Mouse (Mus musculus) spleen, postnatal 14 days (tissue): ENCODE data around the gene Prkar1b.

Experiments
- DNase-seq, 2 experiments: peaks; one replicate each; pipeline ENCODE4 v3.0.0; 2021 to 2022; ENCODE audit warnings: low spot score in 2 of 2

Gene Prkar1b

GRCm38 (mm10) chr5:139110140-139110855 is 39.5 kb downstream of the Prkar1b start:
- no peak for DNase-seq

GRCm38 (mm10) chr5:139107815-139108214 is 42.0 kb downstream of the Prkar1b start:
- DNase-seq, result no peak

- DNase-seq, result no peak
These were observed 48.0 kb downstream of the Prkar1b start for GRCm38 (mm10) chr5:139101783-139102182.

GRCm38 (mm10) chr5:139098991-139099972 is 50.5 kb downstream of the Prkar1b start:
- no peak for DNase-seq

- DNase-seq, result no peak
These were observed 54.3 kb downstream of the Prkar1b start for GRCm38 (mm10) chr5:139095297-139096110.

- DNase-seq, result no peak
These were observed 56.3 kb downstream of the Prkar1b start for GRCm38 (mm10) chr5:139093534-139093933.

GRCm38 (mm10) chr5:139091713-139092112 is 58.1 kb downstream of the Prkar1b start:
- DNase-seq, result no peak

- DNase-seq, result no peak
These were observed 59.6 kb downstream of the Prkar1b start for GRCm38 (mm10) chr5:139090162-139090561.

- no peak for DNase-seq
These were observed 61.6 kb downstream of the Prkar1b start for GRCm38 (mm10) chr5:139088173-139088572.

- DNase-seq, result no peak
These were observed 64.8 kb downstream of the Prkar1b start for GRCm38 (mm10) chr5:139084831-139085519.

GRCm38 (mm10) chr5:139084302-139084701 is 65.5 kb downstream of the Prkar1b start:
- no peak for DNase-seq

- DNase-seq, result no peak
These were observed 66.0 kb downstream of the Prkar1b start for GRCm38 (mm10) chr5:139083841-139084240.

GRCm38 (mm10) chr5:139081370-139081769 is 68.4 kb downstream of the Prkar1b start:
- DNase-seq, result no peak

GRCm38 (mm10) chr5:139078156-139078462 is 71.7 kb downstream of the Prkar1b start:
- no peak for DNase-seq

- no peak for DNase-seq
These were observed 72.3 kb downstream of the Prkar1b start for GRCm38 (mm10) chr5:139077311-139078155.

- DNase-seq, result no peak
These were observed 73.4 kb downstream of the Prkar1b start for GRCm38 (mm10) chr5:139076450-139076849.

- DNase-seq, result no peak
These were observed 74.0 kb downstream of the Prkar1b start for GRCm38 (mm10) chr5:139075791-139076190.

- DNase-seq, result peak; percentile 25 to 55
These were observed 74.7 kb downstream of the Prkar1b start for GRCm38 (mm10) chr5:139075125-139075524.

- no peak for DNase-seq
These were observed 75.8 kb downstream of the Prkar1b start for GRCm38 (mm10) chr5:139073977-139074376.

GRCm38 (mm10) chr5:139072866-139073265 is 76.9 kb downstream of the Prkar1b start:
- DNase-seq, result no peak
